Mouse (Mus musculus) spleen, postnatal 14 days (tissue): ENCODE data around the gene Naa35.

Experiments
- DNase-seq, 2 experiments: peaks; one replicate each; pipeline ENCODE4 v3.0.0; 2021 to 2022; ENCODE audit warnings: low spot score in 2 of 2

Gene Naa35

GRCm38 (mm10) chr13:59671521-59671920 is 86.5 kb downstream of the Naa35 start:
- DNase-seq = no peak

- no peak for DNase-seq
Measured at GRCm38 (mm10) chr13:59672248-59672647, 87.2 kb downstream of the Naa35 start.

GRCm38 (mm10) chr13:59673597-59673996 is 88.5 kb downstream of the Naa35 start:
- no peak for DNase-seq

GRCm38 (mm10) chr13:59674215-59674614 is 89.2 kb downstream of the Naa35 start:
- no peak for DNase-seq

- no peak for DNase-seq
Measured at GRCm38 (mm10) chr13:59674761-59675150, 89.7 kb downstream of the Naa35 start.

GRCm38 (mm10) chr13:59675151-59676011 is 90.3 kb downstream of the Naa35 start, which contains the start of gene Golm1:
Gene Golm1, minus strand, starts transcription at chr13:59675811.
- DNase-seq = peak; percentile 52 to 58

- DNase-seq = no peak
Measured at GRCm38 (mm10) chr13:59676316-59677229, 91.5 kb downstream of the Naa35 start.

- DNase-seq = no peak
Measured at GRCm38 (mm10) chr13:59679306-59679705, 94.2 kb downstream of the Naa35 start.

GRCm38 (mm10) chr13:59679908-59680307 is 94.8 kb downstream of the Naa35 start:
- DNase-seq = no peak

GRCm38 (mm10) chr13:59682629-59683028 is 97.6 kb downstream of the Naa35 start:
- no peak for DNase-seq

- DNase-seq = no peak
Measured at GRCm38 (mm10) chr13:59685236-59685635, 100.2 kb downstream of the Naa35 start.
